Mouse (Mus musculus): ENCODE data around the gene Matk.

DNA sequence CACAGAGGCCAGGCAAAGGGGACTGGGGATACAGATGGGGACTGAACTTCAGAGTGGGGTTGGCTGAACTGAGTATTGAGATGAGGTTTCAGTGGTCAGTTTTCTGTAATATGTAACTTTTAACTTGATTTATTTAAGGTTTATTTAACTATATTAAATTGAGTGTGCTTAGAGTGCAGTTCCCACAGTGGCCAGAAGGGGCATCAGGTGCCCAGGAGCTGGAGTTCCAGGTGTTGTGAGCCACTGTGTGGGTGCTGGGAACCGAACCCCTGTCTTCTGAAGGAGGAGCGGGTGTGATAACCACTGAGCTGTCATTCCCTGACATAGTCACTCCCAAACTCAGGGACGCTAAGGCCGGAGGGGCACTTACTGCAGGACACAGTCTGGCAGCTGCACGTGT, 42.6 kb upstream of the Matk start:
- no peak for TF ChIP-seq CTCF (IDR thresholded peaks at IDR 0.05; ENCODE audit: control insufficient read depth, insufficient read depth, insufficient read length)
- no peak for TF ChIP-seq MAX (IDR thresholded peaks at IDR 0.05)
- no peak for TF ChIP-seq MYOG (IDR thresholded peaks at IDR 0.05; ENCODE audit: control insufficient read depth, extremely low read depth, insufficient read length)
- no peak for TF ChIP-seq USF1 (IDR thresholded peaks at IDR 0.05; ENCODE audit: low read depth)
- no peak for TF ChIP-seq CEBPB (IDR thresholded peaks at IDR 0.05; ENCODE audit: low read depth)
- TF ChIP-seq FOSL1 (IDR thresholded peaks at IDR 0.05; ENCODE audit: insufficient read depth, low read length, poor library complexity, severe bottlenecking) = no peak

Measured in C2C12 (cell line).